Comparison of ENCODE assay signal across 10 mouse cellular contexts in the genomic region with DNA sequence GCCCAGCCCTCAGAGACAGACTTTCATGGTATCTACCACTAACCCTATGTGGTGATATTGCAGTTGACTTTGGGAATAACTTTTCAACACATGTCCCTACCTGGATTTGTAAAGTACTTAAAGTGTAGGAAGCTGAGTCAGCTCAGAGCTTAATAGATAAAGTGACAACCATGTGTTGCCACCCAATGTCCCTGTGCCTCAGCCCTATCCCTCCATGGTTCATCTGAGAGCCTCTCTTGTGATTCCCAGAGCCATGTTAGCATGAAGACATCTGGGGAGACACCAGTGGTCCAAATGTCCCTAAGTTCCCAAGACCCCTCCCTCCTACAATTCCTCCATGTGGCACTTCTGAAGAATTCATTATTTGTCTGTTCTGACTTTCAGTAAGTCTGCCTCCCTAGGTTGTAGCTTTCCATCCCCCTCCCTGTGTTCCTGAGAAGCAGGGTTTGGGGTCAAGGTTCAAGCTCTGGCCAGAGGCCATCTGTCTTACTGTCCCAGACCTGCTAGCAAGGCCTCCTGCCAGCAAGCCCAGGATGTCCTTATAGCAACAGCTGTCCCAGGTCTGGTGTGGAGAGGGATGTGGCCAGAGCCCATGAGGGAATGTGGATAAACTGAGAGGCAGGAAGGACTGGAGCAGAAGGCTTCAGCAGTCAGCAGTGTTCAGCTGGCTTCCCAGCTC. TPM values are rescaled to one million over a fixed set of nuclear protein-coding genes. Genes with fewer than 3 reads are reported as not detected.
DNase-seq lines count a peak whose midpoint lies in the region; ATAC-seq and TF ChIP-seq lines count a peak whose summit lies in the region.
"Had no signal": no experiment of that assay in that cellular context is flagged by ENCODE, and none has a peak within 500 bp of the region (broad histone marks: within the 10 kb centered on the region; RNA-seq: fewer than 3 reads in every experiment).

No protein-coding gene starts in this region.

- H3K4me1 ChIP-seq in forebrain, embryonic 10.5 days, result peaks cover 17% of the 10 kb centered on the region
- H3K4me1 ChIP-seq in forebrain, embryonic 16.5 days (replicated peaks; ENCODE audit: control insufficient read depth, insufficient read depth, low read length), result 0 out of 2 replicates have a peak, but pooled peaks cover 6% of the 10 kb centered on the region
- peaks cover 84% of the 10 kb centered on the region for H3K4me1 ChIP-seq in G1E (ENCODE audit: insufficient read depth, low read depth, low read length)
- H3K4me1 ChIP-seq in heart, embryonic 15.5 days (replicated peaks), result peaks cover 35% of the 10 kb centered on the region
- no peaks in the 10 kb centered on the region for H3K4me1 ChIP-seq in cerebellum, adult 2 months (ENCODE audit: control insufficient read depth, insufficient read depth, low read length)

- no peaks in the 10 kb centered on the region for H3K27me3 ChIP-seq in forebrain, embryonic 10.5 days (ENCODE audit: poor library complexity, severe bottlenecking)
- H3K27me3 ChIP-seq in forebrain, embryonic 16.5 days (replicated peaks; ENCODE audit: control insufficient read depth, insufficient read depth, low read length), result no peaks in the 10 kb centered on the region
- no peaks in the 10 kb centered on the region for H3K27me3 ChIP-seq in G1E (ENCODE audit: insufficient read depth, low read length)
- H3K27me3 ChIP-seq in heart, embryonic 15.5 days, result no peaks in the 10 kb centered on the region
- H3K27me3 ChIP-seq in cerebellum, adult 2 months (ENCODE audit: control insufficient read depth, insufficient read depth, low read length), result no peaks in the 10 kb centered on the region

- TF ChIP-seq CTCF in G1E (IDR thresholded peaks at IDR 0.05; ENCODE audit: low read depth, low read length), result no peak
- no peak for TF ChIP-seq CTCF in cerebellum, adult 2 months (IDR thresholded peaks at IDR 0.05; ENCODE audit: borderline replicate concordance, insufficient read depth, low read depth, low read length)

- no peaks in the 10 kb centered on the region for H3K36me3 ChIP-seq in forebrain, embryonic 10.5 days (replicated peaks)
- H3K36me3 ChIP-seq in forebrain, embryonic 16.5 days (ENCODE audit: control insufficient read depth, insufficient read depth), result no peaks in the 10 kb centered on the region
- no peaks in the 10 kb centered on the region for H3K36me3 ChIP-seq in G1E (replicated peaks)
- no peaks in the 10 kb centered on the region for H3K36me3 ChIP-seq in heart, embryonic 15.5 days

- H3K27ac ChIP-seq in forebrain, embryonic 10.5 days, result peak overlapping the region; percentile 71
- no peak overlapping the region for H3K27ac ChIP-seq in forebrain, embryonic 16.5 days (ENCODE audit: low read length)
- H3K27ac ChIP-seq in heart, embryonic 15.5 days, result peak overlapping the region; percentile 80
- H3K27ac ChIP-seq in cerebellum, adult 2 months (ENCODE audit: insufficient read depth, low read length), result no peak overlapping the region

- H3K9me3 ChIP-seq in forebrain, embryonic 10.5 days, result no peaks in the 10 kb centered on the region
- H3K9me3 ChIP-seq in forebrain, embryonic 16.5 days (ENCODE audit: control insufficient read depth, low read length), result no peaks in the 10 kb centered on the region
- no peaks in the 10 kb centered on the region for H3K9me3 ChIP-seq in G1E (replicated peaks)
- no peaks in the 10 kb centered on the region for H3K9me3 ChIP-seq in heart, embryonic 15.5 days (replicated peaks)

- TF ChIP-seq POLR2A in cerebellum, adult 2 months (IDR thresholded peaks at IDR 0.05; ENCODE audit: borderline replicate concordance, insufficient read depth, low read length), result no peak

- H3K4me3 ChIP-seq in forebrain, embryonic 10.5 days, result no peak overlapping the region
- no peak overlapping the region for H3K4me3 ChIP-seq in forebrain, embryonic 16.5 days (replicated peaks; ENCODE audit: low read length)
- H3K4me3 ChIP-seq in G1E (ENCODE audit: low read depth, low read length), result peak overlapping the region; percentile 54; the same call in 1 of the 2 replicates
- no peak overlapping the region for H3K4me3 ChIP-seq in heart, embryonic 15.5 days
- no peak overlapping the region for H3K4me3 ChIP-seq in cerebellum, adult 2 months (replicated peaks; ENCODE audit: insufficient read depth, low read depth, low read length)

- no peak overlapping the region for H3K9ac ChIP-seq in forebrain, embryonic 16.5 days (replicated peaks; ENCODE audit: low read depth, low read length)
- H3K9ac ChIP-seq in heart, embryonic 15.5 days, result no peak overlapping the region

- H3K4me2 ChIP-seq in forebrain, embryonic 16.5 days (ENCODE audit: low read length), result no peak overlapping the region
- H3K4me2 ChIP-seq in heart, embryonic 15.5 days, result no peak overlapping the region

- no peak for DNase-seq in forebrain, embryonic 10.5 days (ENCODE audit: extremely low spot score, low spot score)
- DNase-seq in G1E (ENCODE audit: low spot score), result no peak
- DNase-seq in kidney, postnatal 4 days, result peak; percentile 24 to 58
- no peak for DNase-seq in layer of hippocampus, postnatal 14 days (ENCODE audit: low spot score in 2 of 2)
- DNase-seq in ovary, postnatal 14 days (ENCODE audit: low spot score), result no peak
- DNase-seq in cerebellum, adult 2 months, result no peak

- no peak for ATAC-seq in forebrain, embryonic 16.5 days
- ATAC-seq in G1E (ENCODE audit: extremely low read depth, insufficient number of reproducible peaks, low FRiP score, poor library complexity, severe bottlenecking), result no peak
- peak; percentile 59 for ATAC-seq in heart, embryonic 15.5 days (replicated peaks; ENCODE audit: insufficient number of reproducible peaks, insufficient read depth, low FRiP score, low read depth)

RNA-seq across cellular contexts. Expression of gene Noxa1, which starts 15.7 kb away (rescaled TPM):
- 0.26 and 0.29 TPM in 2 replicates for polyA plus RNA-seq in forebrain, embryonic 10.5 days (2016; fragmentation: Nextera tagmentation; extraction: Ambion mirVana)
- not detected in 2 replicates for polyA plus RNA-seq in forebrain, embryonic 16.5 days (2015; fragmentation: Nextera tagmentation; extraction: Ambion mirVana)
- total RNA-seq in G1E (2014; fragmentation: Nextera tagmentation) (not detected in 2 replicates), G1E (2017) (0.27 and 0.46 TPM in 2 replicates)
- polyA plus RNA-seq in G1E (2012), result 0.08 and 0.12 TPM in 2 replicates
- polyA plus RNA-seq in heart, embryonic 15.5 days (2015; fragmentation: Nextera tagmentation; extraction: Ambion mirVana), result 0.15 and 0.16 TPM in 2 replicates
- not detected for total RNA-seq in layer of hippocampus, postnatal 14 days (2021)
- not detected in 2 replicates for polyA plus RNA-seq in cerebellum, adult 2 months (2012; rRNA removed)
- total RNA-seq: gastrocnemius, adult 8-10 months; monocyte, adult 5-6 weeks had no signal

RNA-seq across cellular contexts. Expression of gene Entpd8, which starts 30.5 kb away (rescaled TPM):
- polyA plus RNA-seq in forebrain, embryonic 10.5 days (2016; fragmentation: Nextera tagmentation; extraction: Ambion mirVana), result not detected in 2 replicates
- polyA plus RNA-seq in forebrain, embryonic 16.5 days (2015; fragmentation: Nextera tagmentation; extraction: Ambion mirVana), result not detected in 2 replicates
- total RNA-seq in G1E (2014; fragmentation: Nextera tagmentation), result not detected in 2 replicates
- not detected in 2 replicates for total RNA-seq in G1E (2017)
- not detected in 2 replicates for polyA plus RNA-seq in G1E (2012)
- polyA plus RNA-seq in heart, embryonic 15.5 days (2015; fragmentation: Nextera tagmentation; extraction: Ambion mirVana), result not detected in 2 replicates
- not detected for total RNA-seq in layer of hippocampus, postnatal 14 days (2021)
- polyA plus RNA-seq in cerebellum, adult 2 months (2012; rRNA removed), result not detected in 2 replicates
- total RNA-seq: gastrocnemius, adult 8-10 months; monocyte, adult 5-6 weeks had no signal

RNA-seq across cellular contexts. Expression of gene Nsmf, which starts 56.5 kb away (rescaled TPM):
- 62.7 and 64.7 TPM in 2 replicates for polyA plus RNA-seq in forebrain, embryonic 10.5 days (2016; fragmentation: Nextera tagmentation; extraction: Ambion mirVana)
- polyA plus RNA-seq in forebrain, embryonic 16.5 days (2015; fragmentation: Nextera tagmentation; extraction: Ambion mirVana), result 186 and 223 TPM in 2 replicates
- total RNA-seq in G1E (2014; fragmentation: Nextera tagmentation) (28.5 and 36.4 TPM in 2 replicates), G1E (2017) (30.6 and 30.9 TPM in 2 replicates)
- polyA plus RNA-seq in G1E (2012), result 29.5 and 29.7 TPM in 2 replicates
- polyA plus RNA-seq in heart, embryonic 15.5 days (2015; fragmentation: Nextera tagmentation; extraction: Ambion mirVana), result 55.9 and 68.2 TPM in 2 replicates
- total RNA-seq in layer of hippocampus, postnatal 14 days (2021), result 1,000 to 10,000 TPM in 1 of 2 experiments, 100 to 1,000 TPM in 1; 982 to 1,031 TPM
- polyA plus RNA-seq in cerebellum, adult 2 months (2012; rRNA removed), result 203 and 244 TPM in 2 replicates

Comparison
In these comparisons a context has a peak if more than half of its experiments do, and no peak if none do; other contexts are left out.
1. H3K27ac ChIP-seq: peak in forebrain, embryonic 10.5 days (single experiment) and heart, embryonic 15.5 days (single experiment); none in forebrain, embryonic 16.5 days (single experiment) and cerebellum, adult 2 months (single experiment).
2. DNase-seq: peak in kidney, postnatal 4 days (2 of 2); none in forebrain, embryonic 10.5 days (single experiment), G1E (single experiment), layer of hippocampus, postnatal 14 days (0 of 2), ovary, postnatal 14 days (single experiment) and cerebellum, adult 2 months (0 of 2).